Mouse (Mus musculus) testis, postnatal 10 days (tissue): ENCODE results near the gene Rsu1.
A peak's percentile ranks its signal among the peaks of the same experiment; 100 is the strongest.

Experiments
- DNase-seq: peaks from one replicate; pipeline ENCODE4 v3.0.0; 2021; ENCODE audit warnings: low spot score

Gene Rsu1

GRCm38 (mm10) chr2:13271165-13271957, at the start of gene Rsu1:
Rsu1 (minus strand) TSS chr2:13271415.
- DNase-seq, result peak; percentile 93

GRCm38 (mm10) chr2:13303376-13303775, 32.2 kb upstream of the Rsu1 start:
- no peak for DNase-seq

DNA sequence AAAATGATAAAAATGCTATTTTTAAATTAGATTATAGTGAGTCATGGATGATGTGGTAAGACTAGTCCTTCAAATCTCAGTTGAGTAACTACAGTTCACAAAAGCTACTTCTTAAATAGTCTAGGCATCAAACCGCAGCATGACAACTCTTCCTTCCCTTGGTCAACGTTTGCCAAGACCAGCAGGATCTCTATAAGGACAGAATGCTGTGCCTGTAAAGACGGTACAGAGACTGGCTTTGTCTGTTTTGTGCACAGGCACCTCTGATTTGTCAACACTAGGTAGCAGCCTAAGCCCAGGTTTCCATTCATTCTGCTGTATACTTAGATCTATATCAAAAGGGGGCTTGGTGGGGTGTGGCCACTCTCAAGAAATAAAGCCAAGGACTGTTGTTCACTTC, 27.8 kb upstream of the Rsu1 start:
- DNase-seq, result no peak

DNA sequence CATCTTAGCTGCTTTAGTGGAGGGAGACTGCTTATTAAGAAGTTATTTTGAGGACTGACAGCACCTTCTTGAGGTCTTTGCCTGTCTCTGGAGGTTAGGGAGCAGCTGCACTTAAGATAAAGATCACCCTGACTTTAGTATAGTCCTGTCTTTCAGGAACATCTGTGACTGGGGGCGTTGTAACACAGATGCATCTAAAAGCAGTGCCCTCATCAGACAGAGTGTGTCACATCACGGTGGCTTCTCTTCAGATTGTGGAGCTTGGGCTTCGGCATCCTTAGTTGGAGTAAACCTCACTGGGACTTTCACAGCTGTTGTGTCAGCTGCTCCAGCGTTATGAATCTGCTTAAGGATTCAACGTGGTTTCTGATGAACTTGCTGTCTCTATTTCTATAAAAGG, 26.5 kb upstream of the Rsu1 start:
- DNase-seq, result no peak

- DNase-seq, result no peak
Measured at GRCm38 (mm10) chr2:13290661-13291060, 19.4 kb upstream of the Rsu1 start.

- DNase-seq, result no peak
Measured at GRCm38 (mm10) chr2:13290070-13290469, 18.9 kb upstream of the Rsu1 start.

- DNase-seq, result no peak
Measured at GRCm38 (mm10) chr2:13278114-13278862, 7.1 kb upstream of the Rsu1 start.

DNA sequence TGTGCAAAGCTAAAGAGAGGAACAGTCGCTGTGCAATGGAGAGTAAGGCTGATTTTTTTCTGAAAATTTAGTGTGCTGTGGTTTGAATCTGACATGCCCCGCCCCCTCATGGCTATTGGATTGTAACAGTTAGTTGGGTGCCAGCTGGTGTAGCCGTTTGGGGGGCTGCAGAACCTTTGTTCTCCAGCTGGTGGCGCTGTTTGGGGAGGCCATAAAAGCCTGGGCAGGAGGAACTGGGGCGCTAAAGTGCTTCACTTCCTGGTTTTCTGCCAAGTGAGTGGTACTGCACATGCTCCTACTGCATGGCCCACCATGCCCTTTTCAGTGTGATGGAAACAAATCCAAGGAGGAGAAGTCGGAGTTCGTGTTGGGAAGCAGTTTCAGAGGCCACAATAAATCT, 4.7 kb upstream of the Rsu1 start:
- DNase-seq, result peak; percentile 63

GRCm38 (mm10) chr2:13270736-13271135, 479 bp downstream of the Rsu1 start:
- no peak for DNase-seq

GRCm38 (mm10) chr2:13268681-13269293, 2.4 kb downstream of the Rsu1 start:
- no peak for DNase-seq

GRCm38 (mm10) chr2:13264875-13265274, 6.3 kb downstream of the Rsu1 start:
- no peak for DNase-seq

GRCm38 (mm10) chr2:13263150-13263549, 8.1 kb downstream of the Rsu1 start:
- DNase-seq, result no peak

DNA sequence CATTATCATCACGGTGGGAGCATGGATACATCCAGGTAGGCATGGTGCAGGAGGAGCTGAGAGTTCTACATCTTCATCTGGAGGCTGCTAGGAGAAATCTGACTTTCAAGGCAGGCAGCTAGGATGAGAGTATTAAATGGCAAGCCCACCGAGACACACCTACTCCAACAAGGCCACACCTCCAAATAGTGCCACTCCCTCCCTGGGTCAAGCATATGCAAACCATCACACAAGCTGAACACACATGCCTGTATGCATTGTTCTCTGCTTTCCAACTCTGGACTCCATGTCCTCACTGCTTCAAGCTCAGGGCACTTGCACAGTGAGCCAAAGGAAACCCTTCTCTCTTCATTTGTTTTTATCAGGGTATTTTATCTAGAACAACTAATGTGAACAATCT, 12.6 kb downstream of the Rsu1 start:
- no peak for DNase-seq

- no peak for DNase-seq
Measured at GRCm38 (mm10) chr2:13240711-13241110, 30.5 kb downstream of the Rsu1 start.

DNA sequence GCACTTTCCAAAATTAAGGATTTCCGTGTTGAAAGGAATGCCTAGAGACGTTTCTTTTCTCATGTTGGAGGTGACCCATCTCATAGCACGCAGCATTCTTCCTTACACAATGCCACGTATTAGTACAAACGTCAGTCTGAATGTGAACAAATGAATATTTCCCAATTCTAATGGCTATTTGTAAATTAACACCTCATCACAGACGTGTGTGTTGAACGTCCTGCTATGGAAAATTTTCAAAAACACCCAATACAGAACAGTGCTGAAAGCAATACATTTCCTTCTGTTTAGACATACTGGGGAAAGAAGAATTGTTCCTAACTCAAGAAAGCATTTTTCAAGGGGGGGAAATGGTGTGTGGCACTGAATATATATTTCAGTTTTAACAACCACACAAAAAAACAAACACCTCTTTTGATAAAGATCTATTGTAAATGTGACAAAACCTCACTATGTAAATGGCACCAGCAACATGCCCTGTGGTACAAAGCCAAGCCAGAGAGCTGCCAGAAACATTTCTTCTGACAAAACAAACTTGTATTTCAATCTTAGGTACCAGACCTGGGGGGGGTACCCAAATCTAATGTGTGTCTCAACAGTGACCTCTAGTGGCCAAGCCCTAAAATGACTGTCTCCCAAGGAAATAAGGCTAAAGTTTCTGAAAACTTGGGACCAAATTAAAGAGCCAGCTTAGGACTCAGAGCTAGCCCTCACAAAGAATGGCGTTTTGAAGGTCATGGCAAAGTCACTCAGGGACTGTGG, 33.9 kb downstream of the Rsu1 start:
- DNase-seq, result peak; percentile 50

GRCm38 (mm10) chr2:13235696-13236095, 35.5 kb downstream of the Rsu1 start:
- no peak for DNase-seq

- DNase-seq, result no peak
Measured at GRCm38 (mm10) chr2:13234796-13235195, 36.4 kb downstream of the Rsu1 start.

DNA sequence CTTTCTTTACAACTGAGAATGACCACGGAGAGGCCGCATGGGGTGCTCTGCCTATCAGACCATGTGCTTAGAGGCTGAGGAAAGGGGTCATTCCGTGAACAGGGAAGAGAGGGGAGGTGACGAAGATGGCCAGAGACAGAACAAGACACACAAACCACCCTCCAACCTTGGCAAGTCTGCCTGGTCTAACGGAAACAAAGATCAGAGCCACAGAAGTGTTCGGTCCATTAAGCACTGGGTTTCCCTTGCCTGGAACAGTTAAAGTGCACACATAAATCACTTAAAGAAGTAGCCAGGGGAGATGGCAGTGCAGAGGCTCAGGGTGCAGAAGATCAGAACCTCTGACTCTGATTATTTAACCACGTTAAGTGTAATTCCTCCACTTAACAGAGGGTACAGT, 37.3 kb downstream of the Rsu1 start:
- no peak for DNase-seq

DNA sequence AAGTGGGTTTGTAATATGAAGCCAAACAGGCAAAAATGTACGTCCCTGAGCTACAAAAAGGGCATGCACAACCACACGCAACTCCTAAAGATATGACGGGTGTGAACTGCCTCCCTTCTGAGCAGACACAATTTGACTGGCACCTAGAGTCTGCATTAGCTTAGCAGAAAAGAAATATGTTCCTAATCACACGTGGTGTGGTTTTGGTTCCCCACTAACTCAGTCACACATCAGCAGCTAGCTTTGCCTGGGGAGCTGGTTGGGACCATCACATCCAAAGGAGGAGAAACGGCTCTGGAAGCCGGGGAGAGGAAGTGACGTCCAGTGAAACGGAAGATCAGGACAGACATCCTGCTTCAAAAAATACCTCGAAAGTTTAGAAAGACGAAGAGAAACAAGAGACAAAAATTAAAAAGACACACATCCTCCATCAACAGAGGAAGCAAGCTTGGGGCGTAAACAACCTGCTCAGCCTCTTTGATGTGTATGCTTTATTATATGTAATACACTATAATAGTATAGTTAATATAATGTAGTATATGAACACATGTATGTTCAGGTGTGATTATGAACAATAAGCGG, 37.9 kb downstream of the Rsu1 start:
- no peak for DNase-seq

- no peak for DNase-seq
Measured at GRCm38 (mm10) chr2:13232305-13232704, 38.9 kb downstream of the Rsu1 start.

GRCm38 (mm10) chr2:13229686-13230085, 41.5 kb downstream of the Rsu1 start:
- DNase-seq, result no peak

DNA sequence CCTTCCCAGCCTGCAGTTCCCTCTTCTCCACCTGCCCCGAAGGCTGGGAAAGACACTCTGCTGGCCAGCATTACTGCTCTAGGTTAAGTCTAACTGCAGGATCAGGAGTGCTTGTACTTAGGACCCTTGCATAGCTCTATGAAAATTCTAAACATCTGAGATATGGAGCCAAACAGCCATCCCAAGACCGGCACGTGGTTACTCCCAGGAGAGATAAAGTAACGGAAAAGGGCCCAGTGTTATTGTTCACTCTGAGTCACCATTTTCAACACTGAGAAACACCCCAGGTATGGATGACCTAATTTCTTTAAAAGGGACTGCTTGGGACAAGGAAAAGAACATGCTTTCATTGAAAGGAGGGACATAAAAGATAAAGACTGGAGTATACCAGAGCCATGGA, 45.2 kb downstream of the Rsu1 start:
- no peak for DNase-seq
